Mouse (Mus musculus): ENCODE results near the gene Ttc39d. TPM values are rescaled to one million over a fixed set of nuclear protein-coding genes. Genes with fewer than 3 reads are reported as not detected.

The Ttc39d gene
- total RNA-seq, 4 experiments from 2014 or later, result 0.09 to 0.11 TPM; not detected in 2

Other genes with a start within 250 kb of the Ttc39d start
- 10 to 100 TPM; 47.6 to 53.1 (median 50.6) TPM for gene Hnrnpll, start 145.1 kb upstream of the Ttc39d start, total RNA-seq (2022)
- 10 to 100 TPM; 12.7 to 18.1 (median 14.4) TPM for gene Galm, start 80.0 kb upstream of the Ttc39d start, total RNA-seq (2022)
- gene Srsf7, start 153 bp upstream of the Ttc39d start, total RNA-seq (2022), result 100 to 1,000 TPM in 3 of 4 experiments, 10 to 100 TPM in 1; 96.8 to 150 (median 119) TPM
- 10 to 100 TPM in 1 of 4 experiments, 1 to 10 TPM in 3; 6.9 to 10.9 (median 9.2) TPM for gene Gemin6, start 17.0 kb downstream of the Ttc39d start, total RNA-seq (2022)
- gene Morn2, start 82.7 kb downstream of the Ttc39d start, total RNA-seq (2022), result 10 to 100 TPM; 15.5 to 27.5 (median 19.9) TPM
- gene Dhx57, start 83.0 kb downstream of the Ttc39d start, total RNA-seq (2022), result 10 to 100 TPM; 11.8 to 22.0 (median 16.8) TPM
- 1 to 10 TPM in 3 of 4 experiments, under 1 TPM in 1; 0.78 to 2.8 (median 1.3) TPM for gene Arhgef33, start 99.9 kb downstream of the Ttc39d start, total RNA-seq (2022)
- gene Gm10190, start 166.1 kb downstream of the Ttc39d start, total RNA-seq (2022), result 1 to 10 TPM in 2 of 4 experiments, not detected in 2; 2.3 to 2.8 TPM